Comparison of ENCODE assay signal across 12 mouse cellular contexts in genomic region chr17:5311062-5311461, GRCm38 (mm10).
DNase-seq lines count a peak whose midpoint lies in the region; ATAC-seq lines count a peak whose summit lies in the region.
"Had no signal": no experiment of that assay in that cellular context is flagged by ENCODE, and none has a peak within 500 bp of the region (broad histone marks: within the 10 kb centered on the region; RNA-seq: fewer than 3 reads in every experiment).

No protein-coding gene starts in this region.

- DNase-seq in neural tube, embryonic 10.5 days (ENCODE audit: extremely low spot score, low spot score) = no peak
- no peak for DNase-seq in spleen, postnatal 4 days (ENCODE audit: low spot score in 2 of 2)
- DNase-seq in cerebellum, adult 18-20 months = no peak
- DNase-seq: cerebellum, adult 9-11 months; embryo, embryonic 11 days; heart, postnatal 14 days had no signal

- no peak overlapping the region for H3K4me3 ChIP-seq in hindbrain, embryonic 16.5 days (ENCODE audit: low read length)
- H3K4me3 ChIP-seq in hindbrain, embryonic 13.5 days = no peak overlapping the region
- no peak overlapping the region for H3K4me3 ChIP-seq in neural tube, embryonic 15.5 days (replicated peaks)
- H3K4me3 ChIP-seq in intestine, embryonic 16.5 days (ENCODE audit: low read length) = no peak overlapping the region
- H3K4me3 ChIP-seq: limb, embryonic 13.5 days; liver, embryonic 15.5 days had no signal

- H3K9me3 ChIP-seq in hindbrain, embryonic 16.5 days (ENCODE audit: control insufficient read depth, low read length) = no peaks in the 10 kb centered on the region
- no peaks in the 10 kb centered on the region for H3K9me3 ChIP-seq in hindbrain, embryonic 13.5 days
- no peaks in the 10 kb centered on the region for H3K9me3 ChIP-seq in neural tube, embryonic 15.5 days (replicated peaks)
- no peaks in the 10 kb centered on the region for H3K9me3 ChIP-seq in intestine, embryonic 16.5 days (ENCODE audit: control insufficient read depth, low read length)
- H3K9me3 ChIP-seq: limb, embryonic 13.5 days; liver, embryonic 15.5 days had no signal

- no peak overlapping the region for H3K9ac ChIP-seq in hindbrain, embryonic 16.5 days (ENCODE audit: low read depth, low read length)
- no peak overlapping the region for H3K9ac ChIP-seq in hindbrain, embryonic 13.5 days
- H3K9ac ChIP-seq in neural tube, embryonic 15.5 days (replicated peaks) = no peak overlapping the region
- no peak overlapping the region for H3K9ac ChIP-seq in intestine, embryonic 16.5 days (ENCODE audit: low read depth, low read length)
- H3K9ac ChIP-seq: liver, embryonic 15.5 days had no signal

- WGBS in hindbrain, embryonic 16.5 days = 89% methylated on average over 7 of the region's 7 CpGs
- 93% methylated on average over 7 of the region's 7 CpGs for WGBS in hindbrain, embryonic 13.5 days
- WGBS in neural tube, embryonic 15.5 days = 84% methylated on average over 7 of the region's 7 CpGs
- 81% methylated on average over 7 of the region's 7 CpGs for WGBS in intestine, embryonic 16.5 days

- H3K4me1 ChIP-seq in hindbrain, embryonic 16.5 days (ENCODE audit: control insufficient read depth, insufficient read depth, low read depth, low read length) = peaks cover 19% of the 10 kb centered on the region
- H3K4me1 ChIP-seq in hindbrain, embryonic 13.5 days (replicated peaks) = peaks cover 22% of the 10 kb centered on the region
- H3K4me1 ChIP-seq in neural tube, embryonic 15.5 days = peaks cover 39% of the 10 kb centered on the region
- peaks cover 21% of the 10 kb centered on the region for H3K4me1 ChIP-seq in intestine, embryonic 16.5 days (ENCODE audit: control insufficient read depth, insufficient read depth, low read length)
- H3K4me1 ChIP-seq: liver, embryonic 15.5 days had no signal

- H3K27me3 ChIP-seq in hindbrain, embryonic 16.5 days (replicated peaks; ENCODE audit: control insufficient read depth, insufficient read depth, low read length) = no peaks in the 10 kb centered on the region
- H3K27me3 ChIP-seq in hindbrain, embryonic 13.5 days = no peaks in the 10 kb centered on the region
- no peaks in the 10 kb centered on the region for H3K27me3 ChIP-seq in neural tube, embryonic 15.5 days (replicated peaks)
- no peaks in the 10 kb centered on the region for H3K27me3 ChIP-seq in intestine, embryonic 16.5 days (replicated peaks; ENCODE audit: control insufficient read depth, insufficient read depth, low read length)
- H3K27me3 ChIP-seq: limb, embryonic 13.5 days; liver, embryonic 15.5 days had no signal

- H3K4me2 ChIP-seq in hindbrain, embryonic 16.5 days (ENCODE audit: low read length) = no peak overlapping the region
- no peak overlapping the region for H3K4me2 ChIP-seq in hindbrain, embryonic 13.5 days
- no peak overlapping the region for H3K4me2 ChIP-seq in neural tube, embryonic 15.5 days
- no peak overlapping the region for H3K4me2 ChIP-seq in intestine, embryonic 16.5 days (ENCODE audit: low read depth, low read length)
- H3K4me2 ChIP-seq: limb, embryonic 13.5 days; liver, embryonic 15.5 days had no signal

- peaks cover 2% of the 10 kb centered on the region; the same call in 1 of the 2 replicates for H3K36me3 ChIP-seq in hindbrain, embryonic 16.5 days (ENCODE audit: control insufficient read depth, insufficient read depth, low read length)
- H3K36me3 ChIP-seq in hindbrain, embryonic 13.5 days = peaks cover 35% of the 10 kb centered on the region
- H3K36me3 ChIP-seq in neural tube, embryonic 15.5 days = peaks cover 20% of the 10 kb centered on the region
- H3K36me3 ChIP-seq in intestine, embryonic 16.5 days (ENCODE audit: control insufficient read depth, insufficient read depth, low read length) = 0 out of 2 replicates have a peak, but pooled peaks cover 2% of the 10 kb centered on the region

- peak overlapping the region; percentile 13; the same call in 1 of the 2 replicates for H3K27ac ChIP-seq in hindbrain, embryonic 16.5 days (ENCODE audit: low read depth, low read length)
- H3K27ac ChIP-seq in hindbrain, embryonic 13.5 days = no peak overlapping the region
- H3K27ac ChIP-seq in neural tube, embryonic 15.5 days (replicated peaks) = peak overlapping the region; percentile 48; the same call in 1 of the 2 replicates
- peak overlapping the region; percentile 66 for H3K27ac ChIP-seq in intestine, embryonic 16.5 days (ENCODE audit: low read length)
- H3K27ac ChIP-seq: limb, embryonic 13.5 days; liver, embryonic 15.5 days had no signal

- ATAC-seq in hindbrain, embryonic 16.5 days = no peak
- no peak for ATAC-seq in hindbrain, embryonic 13.5 days (ENCODE audit: low FRiP score)
- no peak for ATAC-seq in neural tube, embryonic 15.5 days (ENCODE audit: low FRiP score)
- no peak for ATAC-seq in intestine, embryonic 16.5 days
